Mouse (Mus musculus) heart, embryonic 16.5 days (tissue): ENCODE measurements around the gene Tnpo2. TPM values are rescaled to one million over a fixed set of nuclear protein-coding genes. Genes with fewer than 3 reads are reported as not detected.
"Not testable (repeated sequence)": the region's sequence is repeated elsewhere in the genome, so short reads cannot be mapped to it uniquely, and the experiment has no call there.

Experiments
- ATAC-seq: fragments of 200-750 bp; cut with Nextera tagmentation; replicated peaks from 2 replicates; pipeline ENCODE4 v1.8.0; 2017; ENCODE audit warnings: moderate number of reproducible peaks; ENCODE audit not compliant: insufficient read depth, low FRiP score; ENCODE audit errors: extremely low read depth
- H3K27ac ChIP-seq: fragments of 300-500 bp; sonication (generic); 2 replicates; pipeline ENCODE4 v1.5.1; 2014; ENCODE audit warnings: mild to moderate bottlenecking, low read length, control low read depth, moderate library complexity
- H3K27me3 ChIP-seq: fragments of 300-500 bp; sonication (generic); 2 replicates; pipeline ENCODE4 v1.6.1; 2014; ENCODE audit warnings: low read length, mixed read lengths; ENCODE audit not compliant: control insufficient read depth, insufficient read depth
- H3K36me3 ChIP-seq: fragments of 300-500 bp; sonication (generic); 2 replicates; pipeline ENCODE4 v1.6.1; 2014; ENCODE audit not compliant: control insufficient read depth, insufficient read depth
- H3K4me1 ChIP-seq: fragments of 300-500 bp; sonication (generic); 2 replicates; pipeline ENCODE4 v1.6.1; 2014; ENCODE audit warnings: low read length, mixed read lengths; ENCODE audit not compliant: control insufficient read depth, insufficient read depth
- H3K4me2 ChIP-seq: fragments of 300-500 bp; sonication (generic); 2 replicates; pipeline ENCODE4 v1.6.1; 2014; ENCODE audit warnings: low read depth, mild to moderate bottlenecking, control low read depth, low read length
- H3K4me3 ChIP-seq: fragments of 300-500 bp; sonication (generic); 2 replicates; pipeline ENCODE4 v1.5.1; 2014; ENCODE audit warnings: mild to moderate bottlenecking, control low read depth, low read length
- H3K9ac ChIP-seq: fragments of 300-500 bp; sonication (generic); 2 replicates; pipeline ENCODE4 v1.6.1; 2014; ENCODE audit warnings: low read length, control low read depth
- H3K9me3 ChIP-seq: fragments of 300-500 bp; sonication (generic); replicated peaks from 2 replicates; pipeline ENCODE4 v1.6.1; 2016; ENCODE audit warnings: low read length; ENCODE audit not compliant: control insufficient read depth
- WGBS: fragments of 180-500 bp; shearing (Covaris S2); extraction: QIAGEN DNeasy Blood & Tissue Kit; methylation state at CpG from one replicate; pipeline ENCODE4 v1.1.7; 2014; 5-methylcytosine and 5-hydroxymethylcytosine counted together
- polyA plus RNA-seq: library from polyadenylated mRNA; unstranded; fragments of >200 nt; fragmentation: Nextera tagmentation; extraction: Ambion mirVana; gene quantifications from 2 replicates; pipeline ENCODE4 v1.2.1, GENCODE M21; 2015

Gene Tnpo2
- polyA plus RNA-seq, 1 experiment from 2014 or later: 18.8 TPM

- no peak overlapping the region for H3K4me2 ChIP-seq
- no peaks in the 10 kb centered on the region for H3K9me3 ChIP-seq
- ATAC-seq: no peak
- H3K27me3 ChIP-seq: no peaks in the 10 kb centered on the region
- peaks cover 9% of the 10 kb centered on the region for H3K4me1 ChIP-seq
- H3K4me3 ChIP-seq: no peak overlapping the region
- no peak overlapping the region for H3K27ac ChIP-seq
- peaks cover 27% of the 10 kb centered on the region for H3K36me3 ChIP-seq
- H3K9ac ChIP-seq: no peak overlapping the region
- WGBS: 85% methylated on average over 15 of the region's 15 CpGs
These were observed 36.4 kb downstream of the Tnpo2 start for GRCm38 (mm10) chr8:85073041-85073612.

GRCm38 (mm10) chr8:85074167-85074566 is 37.5 kb downstream of the Tnpo2 start:
- Histone ChIP-seq H3K27ac (no peak overlapping the region), H3K36me3 (peaks cover 34% of the 10 kb centered on the region), H3K4me1 (peaks cover 14% of the 10 kb centered on the region), H3K9ac (no peak overlapping the region), H3K27me3 (no peaks in the 10 kb centered on the region), H3K4me3 (no peak overlapping the region), H3K4me2 (no peak overlapping the region), H3K9me3 (no peaks in the 10 kb centered on the region)
- WGBS: 79% methylated on average over 10 of the region's 10 CpGs
- no peak for ATAC-seq

- no peaks in the 10 kb centered on the region for H3K27me3 ChIP-seq
- no peak overlapping the region for H3K9ac ChIP-seq
- no peak overlapping the region for H3K27ac ChIP-seq
- no peaks in the 10 kb centered on the region for H3K9me3 ChIP-seq
- H3K4me1 ChIP-seq: peaks cover 15% of the 10 kb centered on the region
- WGBS: 89% methylated on average over 10 of the region's 10 CpGs
- no peak for ATAC-seq
- no peak overlapping the region for H3K4me3 ChIP-seq
- H3K36me3 ChIP-seq: peaks cover 34% of the 10 kb centered on the region
- no peak overlapping the region for H3K4me2 ChIP-seq
These were observed 37.9 kb downstream of the Tnpo2 start for GRCm38 (mm10) chr8:85074617-85075016.

- Histone ChIP-seq H3K4me3 (no peak overlapping the region), H3K36me3 (peaks cover 34% of the 10 kb centered on the region), H3K9ac (no peak overlapping the region), H3K9me3 (no peaks in the 10 kb centered on the region), H3K27ac (no peak overlapping the region), H3K4me1 (peaks cover 19% of the 10 kb centered on the region), H3K4me2 (no peak overlapping the region), H3K27me3 (no peaks in the 10 kb centered on the region)
- 76% methylated on average over 9 of the region's 9 CpGs for WGBS
- ATAC-seq: no peak
These were observed 39.3 kb downstream of the Tnpo2 start for GRCm38 (mm10) chr8:85076001-85076400.

- Histone ChIP-seq H3K4me3 (no peak overlapping the region), H3K4me1 (peaks cover 22% of the 10 kb centered on the region), H3K4me2 (no peak overlapping the region), H3K9ac (no peak overlapping the region), H3K9me3 (no peaks in the 10 kb centered on the region), H3K27ac (no peak overlapping the region), H3K27me3 (no peaks in the 10 kb centered on the region), H3K36me3 (peaks cover 34% of the 10 kb centered on the region)
- no peak for ATAC-seq
- 0% methylated on average over 2 of the region's 2 CpGs for WGBS
These were observed 40.3 kb downstream of the Tnpo2 start for GRCm38 (mm10) chr8:85076993-85077392.

GRCm38 (mm10) chr8:85080214-85080531 is 43.5 kb downstream of the Tnpo2 start:
- no peak for ATAC-seq
- Histone ChIP-seq H3K4me1 (peaks cover 27% of the 10 kb centered on the region), H3K27ac (peak overlapping the region; percentile 81; the same call in 1 of the 2 replicates), H3K9me3 (no peaks in the 10 kb centered on the region), H3K4me2 (peak overlapping the region; percentile 94), H3K4me3 (peak overlapping the region; percentile 96), H3K36me3 (peaks cover 23% of the 10 kb centered on the region), H3K9ac (peak overlapping the region; percentile 94), H3K27me3 (no peaks in the 10 kb centered on the region)
- WGBS: 1% methylated on average over 25 of the region's 25 CpGs

- ATAC-seq: no peak
- H3K4me1 ChIP-seq: peaks cover 27% of the 10 kb centered on the region
- H3K4me3 ChIP-seq: peak within 1 kb of the TSS; percentile 96
- under 1% methylated on average over 30 of the region's 30 CpGs for WGBS
- H3K9ac ChIP-seq: peak within 1 kb of the TSS; percentile 94
- H3K27me3 ChIP-seq: no peaks in the 10 kb centered on the region
- peaks cover 22% of the 10 kb centered on the region for H3K36me3 ChIP-seq
- peak within 1 kb of the TSS; percentile 94 for H3K4me2 ChIP-seq
- peak within 1 kb of the TSS; percentile 81 for H3K27ac ChIP-seq
- H3K9me3 ChIP-seq: no peaks in the 10 kb centered on the region
These were observed 44.0 kb downstream of the Tnpo2 start, which contains the start of gene Wdr83os for GRCm38 (mm10) chr8:85080532-85081215. Wdr83os (plus strand) TSS chr8:85080740.

- Histone ChIP-seq H3K27me3 (no peaks in the 10 kb centered on the region), H3K4me3 (peak within 1 kb of the TSS; percentile 96), H3K4me1 (peaks cover 27% of the 10 kb centered on the region), H3K27ac (peak within 1 kb of the TSS; percentile 81), H3K9me3 (no peaks in the 10 kb centered on the region), H3K9ac (peak within 1 kb of the TSS; percentile 94), H3K36me3 (peaks cover 18% of the 10 kb centered on the region), H3K4me2 (peak within 1 kb of the TSS; percentile 94)
- peak; percentile 65 for ATAC-seq
- WGBS: 2% methylated on average over 9 of the region's 9 CpGs
These were observed 44.5 kb downstream of the Tnpo2 start, which contains the start of gene Wdr83 for GRCm38 (mm10) chr8:85081216-85081555. Wdr83 (minus strand) TSS chr8:85081306.

GRCm38 (mm10) chr8:85082169-85082568 is 45.5 kb downstream of the Tnpo2 start:
- H3K4me3 ChIP-seq, ATAC-seq, H3K9me3 ChIP-seq, H3K9ac ChIP-seq, H3K4me2 ChIP-seq, H3K27ac ChIP-seq, H3K27me3 ChIP-seq: not testable (repeated sequence)
- WGBS: 84% methylated on average over 4 of the region's 4 CpGs
- peaks cover 16% of the 10 kb centered on the region for H3K36me3 ChIP-seq
- H3K4me1 ChIP-seq: peaks cover 27% of the 10 kb centered on the region
